Mouse (Mus musculus) cortical plate, adult 2 months (tissue): ENCODE measurements around the gene Olfr801.

Experiments
- CTCF ChIP-seq: fragments of 200-500 bp; IDR thresholded peaks from 2 replicates; pipeline ENCODE4 v1.5.1; 2011; ENCODE audit warnings: mild to moderate bottlenecking, control low read depth, low read length; ENCODE audit not compliant: insufficient read depth; ENCODE audit errors: extremely low read depth
- POLR2A ChIP-seq: fragments of 200-500 bp; IDR thresholded peaks from 2 replicates; pipeline ENCODE4 v1.6.1; 2011; ENCODE audit warnings: mild to moderate bottlenecking, low read length, control low read depth; ENCODE audit not compliant: insufficient read depth; ENCODE audit errors: extremely low read depth

GRCm38 (mm10) chr10:129623251-129623650 lies 50.4 kb downstream of the Olfr801 start:
- TF ChIP-seq CTCF (no peak), POLR2A (no peak)
